Mouse (Mus musculus) urinary bladder, adult 18-20 months (tissue): ENCODE measurements at regions not wholly inside any gene's neighbourhood (a gene's known extent, or its start where the extent isn't known, plus 50 kb on each side); places are given as distances from the start of the nearest gene placed in this dataset.

Experiments
- DNase-seq, 2 experiments: peaks; one replicate each; pipeline ENCODE4 v3.0.0; 2022; ENCODE audit warnings: low spot score in 2 of 2, mixed read lengths in 2 of 2

- DNase-seq = no peak
Observed at GRCm38 (mm10) chr17:83089856-83090692, 125.0 kb upstream of the Pkdcc start.

GRCm38 (mm10) chr17:83093862-83094261 is 121.2 kb upstream of the Pkdcc start:
- no peak for DNase-seq

DNA sequence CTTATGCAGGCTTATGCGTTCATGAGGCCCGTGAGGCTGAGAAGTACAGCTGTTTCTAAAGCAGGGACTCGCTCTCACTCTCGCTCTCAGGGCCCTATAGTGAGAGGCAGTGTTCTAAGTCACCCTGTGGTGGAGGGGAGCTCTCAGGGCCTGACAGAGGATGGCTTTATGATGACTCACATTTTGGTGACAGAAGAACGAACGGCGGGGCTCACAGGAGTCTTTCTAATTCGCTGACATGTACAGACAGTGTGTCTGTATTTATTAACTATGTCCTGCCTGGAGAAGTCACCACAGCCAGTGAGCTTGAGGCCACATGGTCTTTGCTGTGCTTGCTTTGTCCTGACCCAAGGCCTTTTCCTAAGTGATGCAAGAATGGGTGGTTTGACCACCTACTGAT is 118.6 kb upstream of the Pkdcc start:
- no peak for DNase-seq

- DNase-seq = no peak
Observed at GRCm38 (mm10) chr17:83097998-83098397, 117.1 kb upstream of the Pkdcc start.

DNA sequence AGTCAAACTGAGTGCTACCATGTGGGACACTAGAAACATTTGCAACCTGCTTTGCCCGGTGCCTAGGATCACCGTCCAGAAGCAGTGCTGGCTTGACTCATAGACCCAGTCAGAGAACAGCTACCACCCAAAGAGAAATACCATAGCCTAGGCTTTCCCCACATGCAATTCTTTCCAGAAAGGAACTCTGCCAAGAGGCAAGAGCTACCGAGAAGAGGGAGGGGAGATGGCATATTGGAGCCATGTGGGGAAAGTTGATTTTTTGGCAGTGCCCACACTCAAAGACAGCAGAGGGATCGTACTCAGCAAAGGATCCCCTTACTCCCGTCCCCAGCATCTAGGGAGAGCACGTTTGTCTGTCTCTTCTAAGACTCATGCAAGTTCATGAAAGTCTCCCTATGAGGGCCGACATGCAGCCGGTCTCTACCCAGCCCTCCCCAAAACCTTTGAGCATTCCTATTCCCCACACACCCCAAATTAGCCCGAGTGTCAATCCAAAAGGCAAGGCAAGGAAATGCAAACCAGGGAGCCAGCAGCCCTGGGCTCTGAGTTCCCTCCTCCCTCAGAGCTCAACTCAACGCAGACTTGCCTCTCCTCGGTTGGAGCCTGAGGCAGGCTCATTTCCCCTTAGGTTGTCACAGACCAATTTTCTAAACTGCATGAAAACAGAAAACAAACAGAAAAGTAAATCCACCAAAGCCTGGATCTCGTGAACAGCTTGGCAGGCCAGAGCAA is 116.2 kb upstream of the Pkdcc start:
- no peak for DNase-seq

DNA sequence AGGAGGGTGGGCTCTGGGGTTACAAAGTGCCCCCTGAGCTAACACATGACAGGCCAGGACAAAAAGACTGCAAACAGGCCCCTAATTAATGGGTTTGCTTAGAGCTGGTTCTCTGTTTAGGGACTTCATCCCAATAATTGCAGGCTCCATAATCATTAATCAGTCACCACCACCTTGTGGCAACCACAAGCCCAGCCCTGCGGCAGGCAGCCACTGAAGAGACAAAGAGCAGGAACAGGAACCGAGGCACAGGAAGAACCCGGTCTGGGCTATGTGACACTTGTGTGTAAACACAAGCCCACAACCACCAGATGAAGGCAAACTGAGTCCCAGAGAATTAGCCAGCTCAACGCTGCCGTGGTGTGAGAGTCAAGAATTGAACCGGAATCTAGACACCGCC is 114.1 kb upstream of the Pkdcc start:
- DNase-seq = no peak

GRCm38 (mm10) chr17:83101756-83102155 is 113.3 kb upstream of the Pkdcc start:
- no peak for DNase-seq

- DNase-seq = no peak
Observed at GRCm38 (mm10) chr17:83102675-83103412, 112.2 kb upstream of the Pkdcc start.

GRCm38 (mm10) chr17:83108151-83108550 is 106.9 kb upstream of the Pkdcc start:
- no peak for DNase-seq

DNA sequence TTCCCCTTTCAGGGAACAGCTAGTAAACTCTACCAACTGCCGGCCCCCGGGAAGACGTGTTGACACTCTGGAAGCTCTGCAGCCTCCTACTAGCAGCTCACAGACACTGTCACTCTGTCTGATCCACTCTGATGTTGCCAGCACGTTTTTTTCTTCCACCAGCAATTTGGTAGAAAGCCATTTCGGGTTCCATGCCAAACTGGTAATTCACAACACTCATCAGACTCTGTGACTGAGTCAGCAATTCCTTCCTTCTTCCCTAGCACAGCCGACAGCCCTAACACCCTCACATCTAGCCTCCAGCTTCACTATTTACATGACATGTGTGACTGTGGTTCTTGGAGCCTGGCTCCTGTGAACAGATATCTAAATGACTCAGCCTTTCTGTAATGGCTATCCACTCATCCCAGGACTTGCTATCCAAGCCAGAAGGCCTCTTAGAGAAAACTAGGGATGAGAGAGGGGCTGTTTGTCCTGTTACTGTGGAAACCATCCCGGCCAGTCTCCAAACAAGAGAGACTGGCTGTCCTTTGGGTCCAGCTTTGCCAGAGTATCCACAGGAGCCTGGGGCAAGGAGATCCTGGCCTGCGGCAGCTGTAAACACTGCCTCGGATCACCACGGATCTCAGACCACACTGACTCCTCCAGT is 105.2 kb upstream of the Pkdcc start:
- DNase-seq = peak in 1 of 2 experiments; percentile 15

GRCm38 (mm10) chr17:83110556-83110955 is 104.5 kb upstream of the Pkdcc start:
- DNase-seq = no peak

- no peak for DNase-seq
Observed at GRCm38 (mm10) chr17:83115146-83115545, 99.9 kb upstream of the Pkdcc start.

- DNase-seq = no peak
Observed at GRCm38 (mm10) chr17:83115832-83116480, 99.1 kb upstream of the Pkdcc start.

DNA sequence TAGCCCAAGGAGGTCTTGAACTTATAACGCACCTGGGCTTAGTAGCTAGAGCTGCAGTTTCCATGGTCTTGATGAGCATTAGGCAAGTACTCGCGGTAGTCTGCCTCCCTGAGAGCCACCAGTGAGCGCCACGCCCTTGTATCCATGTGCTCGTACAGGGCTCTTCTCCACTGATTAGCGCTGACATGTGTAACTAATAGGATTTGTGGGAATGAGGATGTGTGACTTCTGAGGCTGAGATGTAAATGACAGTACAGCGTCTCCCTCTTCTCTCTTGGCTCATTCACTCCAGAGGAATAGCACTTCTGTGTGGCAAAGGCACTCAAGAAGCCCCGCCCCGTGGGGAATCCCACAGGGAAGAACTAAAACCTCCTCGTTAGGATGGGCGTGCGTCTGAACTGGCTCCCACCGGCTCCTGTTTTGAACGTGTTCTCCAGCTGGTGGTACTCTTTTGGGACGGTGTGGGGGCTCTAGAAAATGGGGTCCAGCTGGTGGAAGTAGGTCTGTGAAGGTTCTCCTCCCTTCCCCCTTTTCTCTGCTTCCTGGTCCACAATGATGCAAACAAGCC is 94.3 kb upstream of the Pkdcc start:
- no peak for DNase-seq

GRCm38 (mm10) chr17:83122525-83123280 is 92.4 kb upstream of the Pkdcc start:
- DNase-seq = peak; percentile 18 to 30

- no peak for DNase-seq
Observed at GRCm38 (mm10) chr17:83125057-83125456, 90.0 kb upstream of the Pkdcc start.

DNA sequence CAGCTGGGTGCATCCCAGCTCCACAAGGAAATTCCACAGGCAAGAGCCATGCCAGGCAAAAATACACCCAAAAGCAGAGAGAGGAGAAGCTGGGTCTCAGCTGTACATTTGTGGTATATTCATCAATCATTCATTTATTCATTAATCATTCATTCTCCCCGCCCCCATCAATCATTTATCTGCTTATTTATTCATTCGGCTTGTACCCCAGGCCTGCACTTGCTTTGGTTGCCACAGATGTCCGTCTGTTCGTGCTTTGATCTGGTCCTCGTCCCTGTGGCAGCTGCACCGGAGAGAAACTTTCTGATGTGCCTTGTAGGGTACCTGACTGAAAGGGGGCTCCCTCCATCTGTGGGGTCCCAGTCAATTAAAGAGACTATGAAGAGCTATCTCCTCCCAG is 87.2 kb upstream of the Pkdcc start:
- no peak for DNase-seq

GRCm38 (mm10) chr17:83128843-83129544 is 86.1 kb upstream of the Pkdcc start:
- DNase-seq = no peak

DNA sequence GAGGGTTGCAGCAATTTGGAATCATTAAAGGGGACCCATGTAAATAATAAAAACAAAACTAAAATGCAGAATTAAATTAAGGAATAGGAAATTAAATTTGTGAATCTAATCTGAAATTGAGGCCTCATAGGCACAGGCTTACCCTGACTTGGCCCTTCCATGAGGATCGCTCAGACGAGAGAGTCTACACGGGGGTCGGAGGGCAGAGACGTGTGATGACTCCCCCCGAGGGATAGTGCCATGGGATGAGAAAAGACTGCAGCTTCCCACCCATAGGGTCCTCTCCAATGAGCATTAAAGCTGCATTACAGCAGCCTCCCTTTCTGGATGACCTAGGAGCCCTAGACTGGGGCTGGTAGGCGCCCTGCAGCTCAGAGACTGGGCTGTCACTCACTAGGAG is 85.4 kb upstream of the Pkdcc start:
- DNase-seq = no peak

- DNase-seq = no peak
Observed at GRCm38 (mm10) chr17:83133201-83133600, 81.9 kb upstream of the Pkdcc start.
